Mouse (Mus musculus) CH12.LX (cell line): ENCODE measurements at regions not wholly inside any gene's neighbourhood (a gene's known extent, or its start where the extent isn't known, plus 50 kb on each side); places are given as distances from the start of the nearest gene placed in this dataset.

Experiments used
- DNase-seq: peaks from one replicate; pipeline ENCODE4 v3.0.0-alpha.2; 2013; ENCODE audit errors: extremely low read depth
- H3K27ac ChIP-seq: 2 replicates; pipeline ENCODE4 v1.5.1; 2012; ENCODE audit warnings: low read depth, mild to moderate bottlenecking, control low read depth, moderate library complexity; ENCODE audit not compliant: insufficient read depth
- H3K27me3 ChIP-seq: replicated peaks from 2 replicates; pipeline ENCODE3; 2012; ENCODE audit warnings: inconsistent platforms
- H3K36me3 ChIP-seq, 2 experiments: replicated peaks in 1 of 2; 2 replicates each; pipeline versions ENCODE3 to v1.6.1; 2012; ENCODE audit warnings: inconsistent platforms in 1 of 2, low read length in 1 of 2, mild to moderate bottlenecking in 1 of 2, mixed read lengths in 1 of 2, moderate library complexity in 1 of 2; ENCODE audit not compliant: control insufficient read depth in 1 of 2, insufficient read depth in 1 of 2
- H3K4me1 ChIP-seq, 2 experiments: 2 replicates each; pipeline ENCODE4 v1.6.1; 2012; ENCODE audit warnings: inconsistent platforms in 1 of 2, moderate library complexity in 1 of 2; ENCODE audit not compliant: insufficient read depth in 2 of 2, control insufficient read depth in 1 of 2
- H3K4me2 ChIP-seq: 2 replicates; pipeline ENCODE4 v1.6.1; 2012; ENCODE audit warnings: low read depth, mild to moderate bottlenecking, control low read depth; ENCODE audit not compliant: poor library complexity, insufficient read depth, severe bottlenecking
- H3K4me3 ChIP-seq, 3 experiments: fragments of 150-350 bp in 1 of 3; sonication (generic) in 1 of 3; replicated peaks in 1 of 3; 2 replicates each; pipeline versions ENCODE3 to v1.5.1; 2011 to 2012; ENCODE audit warnings: low read depth in 2 of 3, low read length in 2 of 3, mild to moderate bottlenecking in 2 of 3, moderate library complexity in 2 of 3, control low read depth in 1 of 3, improper control_type of control experiment in 1 of 3, inconsistent platforms in 1 of 3, mixed read lengths in 1 of 3; ENCODE audit not compliant: poor library complexity in 1 of 3
- H3K79me2 ChIP-seq: replicated peaks from 2 replicates; pipeline ENCODE4 v1.6.1; 2012; ENCODE audit warnings: mild to moderate bottlenecking, moderate library complexity; ENCODE audit not compliant: control insufficient read depth, poor library complexity, insufficient read depth, severe bottlenecking; ENCODE audit errors: extremely low read depth
- H3K9ac ChIP-seq: 2 replicates; pipeline ENCODE4 v1.6.1; 2012; ENCODE audit warnings: low read depth, mild to moderate bottlenecking, control low read depth, moderate library complexity; ENCODE audit not compliant: insufficient read depth
- H3K9me3 ChIP-seq: replicated peaks from 2 replicates; pipeline ENCODE3; 2012; ENCODE audit warnings: low read length, inconsistent platforms, mixed read lengths
- CHD1 ChIP-seq: IDR thresholded peaks from 2 replicates; pipeline ENCODE4 v1.6.1; 2012; ENCODE audit warnings: low read depth, low read length, improper control_type of control experiment, inconsistent platforms
- CHD2 ChIP-seq: IDR thresholded peaks from 2 replicates; pipeline ENCODE4 v1.6.1; 2011; ENCODE audit warnings: low read length, improper control_type of control experiment
- CTCF ChIP-seq, 2 experiments: IDR thresholded peaks in 1 of 2; conservative IDR thresholded peaks in 1 of 2; 2 replicates each; pipeline ENCODE4 v1.5.1; 2011 to 2012; ENCODE audit warnings: low read depth in 2 of 2, low read length in 2 of 2, improper control_type of control experiment in 1 of 2, inconsistent platforms in 1 of 2, mild to moderate bottlenecking in 1 of 2, moderate library complexity in 1 of 2
- E2F4 ChIP-seq: IDR thresholded peaks from 2 replicates; pipeline ENCODE4 v1.6.1; 2011; ENCODE audit warnings: low read depth, low read length, improper control_type of control experiment; ENCODE audit not compliant: insufficient replicate concordance
- ELF1 ChIP-seq: IDR thresholded peaks from 2 replicates; pipeline ENCODE4 v1.6.1; 2014; ENCODE audit warnings: low read depth, mild to moderate bottlenecking, inconsistent platforms, low read length, improper control_type of control experiment
- ETS1 ChIP-seq: conservative IDR thresholded peaks from 2 replicates; pipeline ENCODE4 v1.6.1; 2012; ENCODE audit warnings: low read depth, mild to moderate bottlenecking, inconsistent platforms, low read length, improper control_type of control experiment, moderate library complexity
- GABPA ChIP-seq: IDR thresholded peaks from 2 replicates; pipeline ENCODE4 v1.6.1; 2012; ENCODE audit warnings: low read depth, low read length, improper control_type of control experiment, inconsistent platforms; ENCODE audit not compliant: insufficient replicate concordance
- HCFC1 ChIP-seq: IDR thresholded peaks from 2 replicates; pipeline ENCODE4 v1.6.1; 2012; ENCODE audit warnings: low read depth, mild to moderate bottlenecking, inconsistent platforms, low read length, improper control_type of control experiment
- IRF4 ChIP-seq: IDR thresholded peaks from 2 replicates; pipeline ENCODE4 v1.6.1; 2014; ENCODE audit warnings: low read depth, mild to moderate bottlenecking, inconsistent platforms, low read length, improper control_type of control experiment
- JUN ChIP-seq: IDR thresholded peaks from 2 replicates; pipeline ENCODE4 v1.6.1; 2011; ENCODE audit warnings: low read depth, mild to moderate bottlenecking, low read length, improper control_type of control experiment, moderate library complexity; ENCODE audit not compliant: insufficient read depth
- KAT2A ChIP-seq: IDR thresholded peaks from 2 replicates; pipeline ENCODE4 v1.6.1; 2012; ENCODE audit warnings: low read length, improper control_type of control experiment, inconsistent platforms; ENCODE audit not compliant: insufficient replicate concordance
- MAFK ChIP-seq: IDR thresholded peaks from 2 replicates; pipeline ENCODE4 v1.6.1; 2011; ENCODE audit warnings: low read length, improper control_type of control experiment; ENCODE audit not compliant: insufficient replicate concordance
- MAZ ChIP-seq: IDR thresholded peaks from 2 replicates; pipeline ENCODE4 v1.6.1; 2012; ENCODE audit warnings: low read depth, mild to moderate bottlenecking, inconsistent platforms, low read length, improper control_type of control experiment, moderate library complexity
- MEF2A ChIP-seq: IDR thresholded peaks from 2 replicates; pipeline ENCODE4 v1.6.1; 2014; ENCODE audit warnings: low read depth, mild to moderate bottlenecking, inconsistent platforms, low read length, improper control_type of control experiment, borderline replicate concordance
- MXI1 ChIP-seq: IDR thresholded peaks from 2 replicates; pipeline ENCODE4 v1.6.1; 2011; ENCODE audit warnings: mild to moderate bottlenecking, low read depth, low read length, improper control_type of control experiment
- NRF1 ChIP-seq: IDR thresholded peaks from 2 replicates; pipeline ENCODE4 v1.6.1; 2014; ENCODE audit warnings: low read depth, mild to moderate bottlenecking, inconsistent platforms, low read length, improper control_type of control experiment, moderate library complexity
- POLR2A ChIP-seq: IDR thresholded peaks from 2 replicates; pipeline ENCODE4 v1.6.1; 2011; ENCODE audit warnings: low read depth, mild to moderate bottlenecking, improper control_type of control experiment, low read length
- POLR2AphosphoS2 ChIP-seq: IDR thresholded peaks from 2 replicates; pipeline ENCODE4 v1.6.1; 2011; ENCODE audit warnings: low read depth, low read length, improper control_type of control experiment
- RAD21 ChIP-seq: IDR thresholded peaks from 2 replicates; pipeline ENCODE4 v1.6.1; 2011; ENCODE audit warnings: low read depth, mild to moderate bottlenecking, low read length, improper control_type of control experiment, moderate library complexity
- RCOR1 ChIP-seq: conservative IDR thresholded peaks from 2 replicates; pipeline ENCODE4 v1.6.1; 2012; ENCODE audit warnings: low read depth, mild to moderate bottlenecking, inconsistent platforms, low read length, improper control_type of control experiment
- SMC3 ChIP-seq: IDR thresholded peaks from 2 replicates; pipeline ENCODE4 v1.6.1; 2011; ENCODE audit warnings: low read depth, low read length, improper control_type of control experiment
- TBP ChIP-seq: conservative IDR thresholded peaks from 2 replicates; pipeline ENCODE4 v1.6.1; 2011; ENCODE audit warnings: low read depth, low read length, improper control_type of control experiment
- UBTF ChIP-seq: IDR thresholded peaks from 2 replicates; pipeline ENCODE4 v1.6.1; 2012; ENCODE audit warnings: low read depth, mild to moderate bottlenecking, inconsistent platforms, low read length, improper control_type of control experiment, moderate library complexity
- USF1 ChIP-seq: IDR thresholded peaks from 2 replicates; pipeline ENCODE4 v1.6.1; 2014; ENCODE audit warnings: low read depth, mild to moderate bottlenecking, inconsistent platforms, low read length, improper control_type of control experiment
- ZNF384 ChIP-seq: IDR thresholded peaks from 2 replicates; pipeline ENCODE4 v1.6.1; 2012; ENCODE audit warnings: low read depth, low read length, improper control_type of control experiment, inconsistent platforms
- dilution Hi-C: fragments of 300-500 bp; cut with MboI; formaldehyde crosslinking; loops from 2 replicates; pipeline ENCODE4 v1.14.3; 2020; ENCODE audit warnings: low sequenced_read_pairs; ENCODE audit not compliant: extremely low pct_unique_long_range_greater_than_20kb, extremely low pct_ligation_motif_present
- in situ Hi-C: fragments of 300-500 bp; cut with MboI; formaldehyde crosslinking; loops from 3 replicates; pipeline ENCODE4 v1.14.3; 2019; ENCODE audit warnings: low sequenced_read_pairs, low pct_ligation_motif_present, low pct_unique_long_range_greater_than_20kb, mixed read lengths

DNA sequence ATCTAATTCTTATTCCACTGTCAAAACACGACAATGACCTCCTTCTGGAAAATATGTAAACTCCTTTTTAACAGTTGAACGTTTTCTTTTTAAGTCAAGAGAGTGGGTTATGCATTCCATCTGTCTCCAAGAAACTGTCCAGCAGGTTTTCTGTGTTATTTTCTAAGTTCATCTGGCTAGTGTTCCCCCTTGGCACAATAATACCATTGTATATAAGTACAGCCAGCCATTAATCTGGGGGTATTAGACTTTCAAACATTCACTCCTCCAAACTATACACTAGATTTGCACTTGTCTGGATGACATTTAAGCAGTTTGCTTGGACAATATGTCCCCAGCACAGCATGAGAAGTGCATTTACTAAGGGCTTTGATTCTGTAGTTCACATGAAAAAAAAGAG lies 358.3 kb upstream of the Mtpn start:
- H3K9me3 ChIP-seq: no peaks in the 10 kb centered on the region
- no peak overlapping the region for H3K9ac ChIP-seq
- H3K4me1 ChIP-seq: no peaks in the 10 kb centered on the region
- H3K79me2 ChIP-seq: no peaks in the 10 kb centered on the region
- no peak overlapping the region for H3K4me3 ChIP-seq
- no peak for TF ChIP-seq ZNF384
- TF ChIP-seq UBTF: no peak
- no peak for TF ChIP-seq GABPA
- no peak for TF ChIP-seq KAT2A
- TF ChIP-seq IRF4: no peak
- no peaks in the 10 kb centered on the region for H3K36me3 ChIP-seq
- DNase-seq: no peak
- no peak overlapping the region for H3K4me2 ChIP-seq
- H3K27me3 ChIP-seq: no peaks in the 10 kb centered on the region
- in situ Hi-C loops (no loop called here), dilution Hi-C loops (no loop called here)
- no peak overlapping the region for H3K27ac ChIP-seq

DNA sequence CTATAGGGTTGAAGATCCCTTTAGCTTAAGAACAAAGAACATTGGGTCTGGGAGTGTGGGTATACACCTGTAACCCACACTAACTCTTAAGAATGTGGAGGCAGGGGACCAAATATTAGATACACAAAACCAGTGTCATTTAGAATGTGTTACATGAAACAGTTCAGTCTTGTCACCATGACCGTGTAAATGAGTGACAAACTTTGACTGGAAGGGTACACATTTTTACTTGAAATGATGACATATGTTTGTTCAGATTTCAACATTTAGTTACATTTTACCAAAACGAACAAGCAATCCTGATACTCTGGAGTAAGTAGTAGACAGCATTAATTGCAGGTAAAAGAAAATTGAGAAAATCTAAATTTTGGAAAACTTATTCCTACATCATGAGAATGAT lies 356.0 kb upstream of the Mtpn start:
- no peak overlapping the region for H3K4me3 ChIP-seq
- H3K36me3 ChIP-seq: no peaks in the 10 kb centered on the region
- no peak overlapping the region for H3K4me2 ChIP-seq
- no peaks in the 10 kb centered on the region for H3K4me1 ChIP-seq
- in situ Hi-C loops (no loop called here), dilution Hi-C loops (no loop called here)
- H3K9ac ChIP-seq: no peak overlapping the region
- H3K27me3 ChIP-seq: no peaks in the 10 kb centered on the region
- H3K79me2 ChIP-seq: no peaks in the 10 kb centered on the region
- TF ChIP-seq MAFK (no peak), MEF2A (no peak), CHD1 (no peak), POLR2A (no peak), NRF1 (no peak), RAD21 (no peak), IRF4 (no peak), USF1 (no peak), POLR2AphosphoS2 (no peak), ETS1 (no peak)
- no peak for DNase-seq
- no peak overlapping the region for H3K27ac ChIP-seq
- H3K9me3 ChIP-seq: no peaks in the 10 kb centered on the region

DNA sequence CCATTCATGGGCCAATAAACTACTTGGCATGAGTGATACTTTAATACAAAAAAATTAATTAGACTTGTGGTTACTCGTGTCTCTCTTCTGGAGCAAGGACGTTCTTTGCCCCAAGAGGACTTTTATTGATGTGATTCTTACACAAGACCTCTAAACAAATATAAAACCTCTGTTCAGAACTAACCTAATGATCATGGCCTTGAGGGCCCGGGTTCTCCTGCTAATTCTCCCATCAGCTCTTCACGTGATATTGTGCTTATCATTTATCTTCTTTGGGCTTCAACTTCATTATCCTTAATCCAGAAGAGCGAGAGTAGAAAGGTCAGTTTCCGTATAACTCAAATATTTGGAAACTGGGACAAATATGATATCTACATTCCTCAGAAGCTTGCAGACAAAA lies 335.0 kb upstream of the Mtpn start:
- Histone ChIP-seq H3K36me3 (no peaks in the 10 kb centered on the region), H3K4me3 (no peak overlapping the region), H3K27ac (no peak overlapping the region), H3K79me2 (no peaks in the 10 kb centered on the region), H3K27me3 (no peaks in the 10 kb centered on the region), H3K9me3 (no peaks in the 10 kb centered on the region), H3K4me2 (no peak overlapping the region), H3K4me1 (no peaks in the 10 kb centered on the region; a peak in 1 of 4 replicates), H3K9ac (no peak overlapping the region)
- DNase-seq: no peak
- in situ Hi-C loops (no loop called here), dilution Hi-C loops (no loop called here)
- TF ChIP-seq POLR2AphosphoS2 (no peak), HCFC1 (no peak), E2F4 (no peak), ELF1 (no peak), CHD2 (no peak), RCOR1 (no peak), ETS1 (no peak), CTCF (conservative IDR thresholded peaks at IDR 0.05 in 1 of 2, IDR thresholded peaks at IDR 0.05 in 1 of 2; ENCODE audit: low read depth in 2 of 2, low read length in 2 of 2) (no peak), NRF1 (no peak), GABPA (no peak), MAZ (no peak), TBP (no peak), MXI1 (no peak), UBTF (no peak), SMC3 (no peak), JUN (no peak), MAFK (no peak)
